Mouse (Mus musculus) mouse trophoblast stem cell (cell line): ENCODE results near the gene Tgm1.

Experiments
- in situ Hi-C, 2 experiments: fragments of 300-500 bp; cut with MseI, MboI; formaldehyde crosslinking; loops; 2 replicates in 1 of 2; 3 replicates in 1 of 2; pipeline ENCODE4 v1.15.1; 2025

The Tgm1 gene

GRCm38 (mm10) chr14:55677615-55678014, 36.1 kb downstream of the Tgm1 start:
- in situ Hi-C loops = no loop called here

- in situ Hi-C loops = no loop called here
These were observed 41.0 kb downstream of the Tgm1 start for GRCm38 (mm10) chr14:55672741-55673060.

- in situ Hi-C loops = no loop called here
These were observed 41.6 kb downstream of the Tgm1 start, which contains the start of the genes Gmpr2 and Nedd8 for GRCm38 (mm10) chr14:55671833-55672740. Gene Gmpr2 (plus strand): TSS chr14:55671941. Gene Nedd8 (minus strand): TSS chr14:55672124.

GRCm38 (mm10) chr14:55671486-55671832, 42.3 kb downstream of the Tgm1 start:
- in situ Hi-C loops = no loop called here

- in situ Hi-C loops = no loop called here
These were observed 53.1 kb downstream of the Tgm1 start for GRCm38 (mm10) chr14:55660636-55661035.

GRCm38 (mm10) chr14:55659960-55660573, 53.7 kb downstream of the Tgm1 start, which contains the start of gene Mdp1:
Gene Mdp1 (minus strand): TSS chr14:55660508.
- in situ Hi-C loops = no loop called here

GRCm38 (mm10) chr14:55658011-55658410, 55.7 kb downstream of the Tgm1 start:
- in situ Hi-C loops = no loop called here

- in situ Hi-C loops = no loop called here
These were observed 56.8 kb downstream of the Tgm1 start for GRCm38 (mm10) chr14:55656935-55657334.

- in situ Hi-C loops = no loop called here
These were observed 62.2 kb downstream of the Tgm1 start for GRCm38 (mm10) chr14:55651528-55651927.
